Mouse (Mus musculus): Measurements from ENCODE around the gene 1600002K03Rik. TPM values are rescaled to one million over a fixed set of nuclear protein-coding genes. Genes with fewer than 3 reads are reported as not detected.
A peak's percentile ranks its signal among the peaks of the same experiment; 100 is the strongest.

The 1600002K03Rik gene
- polyA plus RNA-seq, 1 experiment, result 7.6 TPM

- H3K4me1 ChIP-seq (ENCODE audit: control insufficient read depth, insufficient read depth, low read length), result peaks cover 4% of the 10 kb centered on the region
- no peaks in the 10 kb centered on the region for H3K9me3 ChIP-seq (replicated peaks; ENCODE audit: control insufficient read depth, insufficient read depth, low read length, poor library complexity, severe bottlenecking)
- H3K27me3 ChIP-seq (ENCODE audit: control insufficient read depth, insufficient read depth, low read length, poor library complexity, severe bottlenecking), result no peaks in the 10 kb centered on the region
- H3K27ac ChIP-seq (ENCODE audit: insufficient read depth, low read length), result no peak overlapping the region
- no peak overlapping the region for H3K9ac ChIP-seq (ENCODE audit: low read depth, poor library complexity, severe bottlenecking)
- TF ChIP-seq EP300 (IDR thresholded peaks at IDR 0.05; ENCODE audit: insufficient read depth, low read depth, low read length), result no peak
- no peak for TF ChIP-seq POLR2A (IDR thresholded peaks at IDR 0.05; ENCODE audit: insufficient read depth, low read length)
- TF ChIP-seq CTCF (IDR thresholded peaks at IDR 0.05; ENCODE audit: low read depth, low read length), result no peak
- no peak overlapping the region for H3K4me3 ChIP-seq (ENCODE audit: low read depth, low read length)
- H3K36me3 ChIP-seq (ENCODE audit: control insufficient read depth, insufficient read depth, low read length, poor library complexity, severe bottlenecking), result peaks cover 11% of the 10 kb centered on the region
These were observed 2.7 kb upstream of the 1600002K03Rik start for GRCm38 (mm10) chr10:80170052-80170451.

- no peaks in the 10 kb centered on the region for H3K27me3 ChIP-seq (ENCODE audit: control insufficient read depth, insufficient read depth, low read length, poor library complexity, severe bottlenecking)
- no peaks in the 10 kb centered on the region for H3K9me3 ChIP-seq (replicated peaks; ENCODE audit: control insufficient read depth, insufficient read depth, low read length, poor library complexity, severe bottlenecking)
- no peak overlapping the region for H3K4me3 ChIP-seq (ENCODE audit: low read depth, low read length)
- H3K27ac ChIP-seq (ENCODE audit: insufficient read depth, low read length), result no peak overlapping the region
- no peak for TF ChIP-seq EP300 (IDR thresholded peaks at IDR 0.05; ENCODE audit: insufficient read depth, low read depth, low read length)
- TF ChIP-seq POLR2A (IDR thresholded peaks at IDR 0.05; ENCODE audit: insufficient read depth, low read length), result no peak
- no peak for TF ChIP-seq CTCF (IDR thresholded peaks at IDR 0.05; ENCODE audit: low read depth, low read length)
- H3K4me1 ChIP-seq (ENCODE audit: control insufficient read depth, insufficient read depth, low read length), result peaks cover 3% of the 10 kb centered on the region
- peaks cover 11% of the 10 kb centered on the region for H3K36me3 ChIP-seq (ENCODE audit: control insufficient read depth, insufficient read depth, low read length, poor library complexity, severe bottlenecking)
- no peak overlapping the region for H3K9ac ChIP-seq (ENCODE audit: low read depth, poor library complexity, severe bottlenecking)
These were observed 2.1 kb upstream of the 1600002K03Rik start for GRCm38 (mm10) chr10:80170601-80171021.

- no peaks in the 10 kb centered on the region for H3K9me3 ChIP-seq (replicated peaks; ENCODE audit: control insufficient read depth, insufficient read depth, low read length, poor library complexity, severe bottlenecking)
- H3K9ac ChIP-seq (ENCODE audit: low read depth, poor library complexity, severe bottlenecking), result peak overlapping the region; percentile 44; the same call in 1 of the 2 replicates
- H3K27me3 ChIP-seq (ENCODE audit: control insufficient read depth, insufficient read depth, low read length, poor library complexity, severe bottlenecking), result no peaks in the 10 kb centered on the region
- H3K4me3 ChIP-seq (ENCODE audit: low read depth, low read length), result peak overlapping the region; percentile 35
- no peak for TF ChIP-seq CTCF (IDR thresholded peaks at IDR 0.05; ENCODE audit: low read depth, low read length)
- peaks cover 11% of the 10 kb centered on the region for H3K36me3 ChIP-seq (ENCODE audit: control insufficient read depth, insufficient read depth, low read length, poor library complexity, severe bottlenecking)
- no peak overlapping the region for H3K27ac ChIP-seq (ENCODE audit: insufficient read depth, low read length)
- peaks cover 2% of the 10 kb centered on the region for H3K4me1 ChIP-seq (ENCODE audit: control insufficient read depth, insufficient read depth, low read length)
These were observed 1.5 kb upstream of the 1600002K03Rik start for GRCm38 (mm10) chr10:80171252-80171651.

GRCm38 (mm10) chr10:80171760-80172526 lies 801 bp upstream of the 1600002K03Rik start:
- Histone ChIP-seq H3K36me3 (ENCODE audit: control insufficient read depth, insufficient read depth, low read length, poor library complexity, severe bottlenecking) (peaks cover 11% of the 10 kb centered on the region), H3K9ac (ENCODE audit: low read depth, poor library complexity, severe bottlenecking) (peak overlapping the region; percentile 44)

GRCm38 (mm10) chr10:80173358-80173757 lies 614 bp downstream of the 1600002K03Rik start:
- peaks cover 2% of the 10 kb centered on the region for H3K4me1 ChIP-seq (ENCODE audit: control insufficient read depth, insufficient read depth, low read length)
- no peaks in the 10 kb centered on the region for H3K27me3 ChIP-seq (ENCODE audit: control insufficient read depth, insufficient read depth, low read length, poor library complexity, severe bottlenecking)
- peak overlapping the region; percentile 55 for H3K4me3 ChIP-seq (ENCODE audit: low read depth, low read length)
- peak overlapping the region; percentile 29; the same call in 1 of the 2 replicates for H3K27ac ChIP-seq (ENCODE audit: insufficient read depth, low read length)
- H3K36me3 ChIP-seq (ENCODE audit: control insufficient read depth, insufficient read depth, low read length, poor library complexity, severe bottlenecking), result peaks cover 11% of the 10 kb centered on the region
- H3K9ac ChIP-seq (ENCODE audit: low read depth, poor library complexity, severe bottlenecking), result peak overlapping the region; percentile 44
- no peaks in the 10 kb centered on the region for H3K9me3 ChIP-seq (replicated peaks; ENCODE audit: control insufficient read depth, insufficient read depth, low read length, poor library complexity, severe bottlenecking)
- TF ChIP-seq CTCF (IDR thresholded peaks at IDR 0.05; ENCODE audit: low read depth, low read length) (no peak), POLR2A (IDR thresholded peaks at IDR 0.05; ENCODE audit: insufficient read depth, low read length) (no peak), EP300 (IDR thresholded peaks at IDR 0.05; ENCODE audit: insufficient read depth, low read depth, low read length) (no peak)

More at GRCm38 (mm10) chr10:80171760-80172526, 801 bp upstream of the 1600002K03Rik start:
- peak overlapping the region; percentile 35 for H3K4me3 ChIP-seq (ENCODE audit: low read depth, low read length)
- no peak for TF ChIP-seq EP300 (IDR thresholded peaks at IDR 0.05; ENCODE audit: insufficient read depth, low read depth, low read length)
- TF ChIP-seq POLR2A (IDR thresholded peaks at IDR 0.05; ENCODE audit: insufficient read depth, low read length), result no peak
- TF ChIP-seq CTCF (IDR thresholded peaks at IDR 0.05; ENCODE audit: low read depth, low read length), result no peak
- H3K9me3 ChIP-seq (replicated peaks; ENCODE audit: control insufficient read depth, insufficient read depth, low read length, poor library complexity, severe bottlenecking), result no peaks in the 10 kb centered on the region
- H3K4me1 ChIP-seq (ENCODE audit: control insufficient read depth, insufficient read depth, low read length), result peaks cover 2% of the 10 kb centered on the region
- H3K27ac ChIP-seq (ENCODE audit: insufficient read depth, low read length), result peak overlapping the region; percentile 26; the same call in 1 of the 2 replicates
- H3K27me3 ChIP-seq (ENCODE audit: control insufficient read depth, insufficient read depth, low read length, poor library complexity, severe bottlenecking), result no peaks in the 10 kb centered on the region

- Histone ChIP-seq H3K4me1 (ENCODE audit: control insufficient read depth, insufficient read depth, low read length) (peaks cover 2% of the 10 kb centered on the region), H3K27me3 (ENCODE audit: control insufficient read depth, insufficient read depth, low read length, poor library complexity, severe bottlenecking) (no peaks in the 10 kb centered on the region), H3K9ac (ENCODE audit: low read depth, poor library complexity, severe bottlenecking) (no peak overlapping the region), H3K4me3 (ENCODE audit: low read depth, low read length) (no peak overlapping the region), H3K36me3 (ENCODE audit: control insufficient read depth, insufficient read depth, low read length, poor library complexity, severe bottlenecking) (peaks cover 11% of the 10 kb centered on the region), H3K27ac (ENCODE audit: insufficient read depth, low read length) (no peak overlapping the region), H3K9me3 (replicated peaks; ENCODE audit: control insufficient read depth, insufficient read depth, low read length, poor library complexity, severe bottlenecking) (no peaks in the 10 kb centered on the region)
- TF ChIP-seq EP300 (IDR thresholded peaks at IDR 0.05; ENCODE audit: insufficient read depth, low read depth, low read length) (no peak), CTCF (IDR thresholded peaks at IDR 0.05; ENCODE audit: low read depth, low read length) (no peak), POLR2A (IDR thresholded peaks at IDR 0.05; ENCODE audit: insufficient read depth, low read length) (no peak)
These were observed 1.4 kb downstream of the 1600002K03Rik start for GRCm38 (mm10) chr10:80173955-80174640.

Measured in ES-Bruce4 (cell line).